Mouse (Mus musculus) common myeloid progenitor, adult 5-6 weeks (primary cell): Measurements from ENCODE around the gene Stxbp4. TPM values are rescaled to one million over a fixed set of nuclear protein-coding genes. Genes with fewer than 3 reads are reported as not detected.

ENCODE experiments used
- ATAC-seq: replicated peaks from 2 replicates; pipeline ENCODE4 v1.8.0; 2016; ENCODE audit warnings: low read depth, mild to moderate bottlenecking, moderate TSS enrichment, inconsistent platforms; ENCODE audit not compliant: poor library complexity, severe bottlenecking
- total RNA-seq: library from RNA; stranded (forward); fragments of 200-1000, 187-1606 nt; gene quantifications from 2 replicates; pipeline ENCODE4 v1.2.3, GENCODE M21; 2017

Stxbp4 gene
- total RNA-seq, result 9.0 and 9.1 TPM in 2 replicates

DNA sequence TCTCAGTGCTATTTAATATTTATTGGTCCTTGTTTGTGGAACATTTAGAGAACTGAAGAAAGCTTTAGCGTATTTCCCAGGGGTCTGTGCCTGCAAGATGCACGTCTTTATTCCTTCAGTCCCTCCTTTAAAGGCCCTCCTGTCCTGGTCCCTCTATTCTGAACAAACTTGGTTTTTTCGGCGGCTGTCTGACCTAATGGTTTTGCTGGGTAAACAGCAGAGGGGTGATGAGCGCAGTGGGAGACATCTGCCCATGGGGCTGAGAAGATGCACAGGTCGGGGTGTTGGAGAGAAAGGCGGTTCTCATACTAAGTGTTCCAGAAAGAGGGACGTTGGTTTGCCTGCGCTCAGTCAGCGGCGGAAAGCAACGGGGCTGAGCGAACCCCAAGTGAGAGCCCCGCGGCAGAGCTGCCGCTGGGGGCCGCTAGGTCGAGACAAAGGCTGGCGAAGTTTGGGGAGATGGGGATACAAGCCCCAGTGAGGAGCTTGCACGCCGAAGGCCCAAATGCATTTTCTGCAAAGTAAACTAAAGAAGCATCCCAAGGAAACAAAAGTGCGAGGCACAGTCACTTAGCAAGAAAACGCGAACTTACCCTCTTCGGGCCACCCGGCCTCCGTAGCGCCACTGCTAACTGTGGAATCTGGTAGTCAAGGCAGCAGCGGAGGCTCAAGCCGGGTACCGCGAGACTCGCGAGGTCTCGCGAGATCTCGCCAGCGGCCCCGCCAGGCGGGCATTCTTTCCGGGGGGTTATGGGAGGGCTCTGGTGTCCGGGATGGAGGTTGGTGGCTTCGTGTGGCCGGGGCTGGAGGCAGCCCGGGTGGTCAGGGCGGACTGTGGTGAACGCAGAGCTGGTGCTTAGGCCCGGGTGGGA, at the start of gene Stxbp4, which contains the start of gene Cox11:
Gene Stxbp4 (minus strand): TSS at position 645 of the 872 bp plus-strand sequence.
Gene Cox11 (plus strand): TSS at position 734 of the 872 bp plus-strand sequence.
- ATAC-seq, result peak; percentile 98

DNA sequence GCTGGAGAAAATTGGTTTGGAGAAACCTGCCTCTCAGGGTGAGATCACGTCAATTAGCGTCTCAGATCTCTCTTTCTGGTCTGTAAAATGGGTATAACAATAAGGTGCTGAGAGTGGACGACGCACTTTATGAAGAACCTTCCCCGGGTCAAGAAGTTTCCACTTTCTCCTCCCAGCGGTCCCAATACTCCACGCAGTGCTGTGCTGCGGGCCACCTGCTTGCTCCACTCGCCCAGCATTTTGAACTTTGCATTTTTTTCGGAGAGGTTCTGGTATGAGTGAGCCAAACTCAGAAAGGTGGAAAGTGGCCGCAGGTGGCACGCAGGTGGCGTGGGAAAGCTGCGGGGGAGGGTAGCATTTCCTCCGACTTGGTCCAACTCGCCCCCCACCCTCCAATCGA, 49.2 kb upstream of the Stxbp4 start:
- peak; percentile 34; the same call in 1 of the 2 replicates for ATAC-seq

DNA sequence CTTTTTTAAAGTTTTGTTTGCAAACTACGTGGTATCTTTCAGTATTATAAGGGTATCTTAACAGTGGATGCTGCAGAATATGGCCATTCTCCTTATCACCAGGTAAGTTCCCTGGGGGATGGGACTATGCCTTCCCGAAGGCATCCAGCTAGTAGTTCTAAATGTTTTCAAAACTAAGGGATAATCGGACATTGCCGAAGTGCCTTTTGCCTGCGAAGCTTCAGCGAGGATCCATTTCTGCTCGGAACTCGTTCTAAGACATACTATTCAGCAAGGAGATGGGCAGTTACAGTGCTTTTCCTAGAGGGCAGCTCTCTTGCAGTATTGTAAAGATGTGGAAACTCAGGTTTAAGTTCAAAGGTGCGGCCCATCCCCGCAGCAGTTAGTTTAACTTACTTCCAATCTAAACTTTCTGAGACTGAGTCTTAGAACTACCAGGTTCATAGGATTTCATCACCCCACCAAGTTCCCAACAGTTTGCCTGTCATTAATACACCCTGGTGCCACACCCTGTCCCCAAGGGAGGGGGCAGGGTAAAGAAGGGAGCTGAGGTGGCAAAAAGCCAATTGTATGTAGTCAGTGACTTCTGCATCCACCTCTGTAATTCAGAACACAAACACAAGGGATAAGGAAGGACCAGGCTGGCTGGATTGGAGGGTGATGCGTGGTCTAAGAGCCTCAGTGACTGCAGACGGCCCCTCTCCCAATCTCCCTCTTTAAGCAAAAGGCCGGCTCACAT, 48.6 kb upstream of the Stxbp4 start:
- peak; percentile 33 for ATAC-seq

DNA sequence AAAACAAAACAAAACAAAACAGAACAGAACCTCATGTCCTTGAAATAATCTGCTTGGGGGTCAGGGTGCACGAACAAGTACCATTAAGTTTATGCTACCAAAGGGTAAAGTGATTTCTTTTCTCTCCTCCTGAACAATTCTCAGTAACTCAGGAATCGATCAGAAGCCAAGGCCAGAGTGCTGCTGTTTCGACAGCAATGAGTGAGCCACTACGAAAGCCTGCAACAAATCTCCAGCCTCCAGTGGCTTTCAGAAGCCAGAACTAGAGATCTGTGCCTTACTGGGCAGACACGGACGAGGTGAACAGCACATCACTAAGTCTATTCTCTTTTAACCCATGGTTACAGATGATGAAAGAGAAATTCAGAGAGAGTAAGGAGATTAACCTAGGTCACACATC, 47.3 kb upstream of the Stxbp4 start:
- no peak for ATAC-seq

DNA sequence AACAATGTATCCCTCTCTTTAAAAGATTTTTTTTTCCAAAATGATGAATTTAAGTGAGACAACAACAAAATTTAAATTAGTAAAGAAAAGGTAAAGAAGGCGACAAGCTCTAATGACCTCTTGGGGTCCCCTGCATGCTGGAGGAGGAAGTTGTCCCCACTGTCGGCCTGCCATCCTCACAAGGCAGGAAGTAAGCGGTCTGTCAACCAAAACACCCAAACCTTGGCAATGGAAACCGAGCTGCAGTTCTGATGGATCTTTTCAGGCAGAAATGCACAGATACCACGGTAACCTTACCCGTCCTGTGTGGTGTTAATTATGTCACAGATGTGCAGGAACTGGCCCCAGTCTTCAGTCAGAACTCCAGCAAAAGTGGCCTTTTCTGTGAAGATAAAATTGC, 46.9 kb upstream of the Stxbp4 start:
- ATAC-seq, result peak; percentile 43

DNA sequence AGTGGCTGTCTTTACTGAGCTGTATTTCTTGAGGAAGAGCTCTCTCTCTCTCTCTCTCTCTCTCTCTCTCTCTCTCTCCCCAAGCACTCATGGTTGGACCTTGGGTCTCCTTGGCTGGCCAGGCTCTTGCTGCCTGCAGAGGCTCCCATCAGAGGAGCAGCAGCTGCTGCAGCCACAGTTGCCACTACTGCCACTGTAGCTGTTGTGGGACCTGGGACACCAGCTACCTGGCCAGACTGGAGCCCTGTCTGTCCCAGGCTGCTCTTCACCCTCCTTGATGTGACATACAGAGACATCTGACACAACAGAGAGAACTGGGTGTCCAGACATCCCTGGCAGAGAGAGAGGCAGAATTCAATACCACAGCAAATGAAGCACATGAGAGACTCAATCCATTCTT, 43.3 kb upstream of the Stxbp4 start:
- no peak for ATAC-seq

DNA sequence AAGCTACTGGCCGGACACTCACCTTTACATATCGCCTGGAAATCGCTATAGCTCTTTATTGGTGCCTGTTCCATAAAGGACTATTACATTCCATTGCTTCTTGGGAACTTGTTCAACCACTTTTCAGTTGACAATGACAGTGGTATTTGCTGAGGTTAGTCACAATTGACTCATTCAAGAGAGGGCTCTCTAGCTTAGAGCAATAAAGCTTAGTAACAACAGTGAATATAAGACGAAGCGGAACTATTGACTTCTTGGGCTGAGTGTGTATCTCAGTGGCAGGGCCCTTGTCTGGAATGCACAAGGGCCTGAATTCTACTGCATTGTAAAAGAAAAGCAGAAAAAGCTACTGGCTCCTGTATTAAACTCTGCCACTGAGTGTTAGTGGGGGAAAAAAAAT, 40.7 kb upstream of the Stxbp4 start:
- no peak for ATAC-seq

DNA sequence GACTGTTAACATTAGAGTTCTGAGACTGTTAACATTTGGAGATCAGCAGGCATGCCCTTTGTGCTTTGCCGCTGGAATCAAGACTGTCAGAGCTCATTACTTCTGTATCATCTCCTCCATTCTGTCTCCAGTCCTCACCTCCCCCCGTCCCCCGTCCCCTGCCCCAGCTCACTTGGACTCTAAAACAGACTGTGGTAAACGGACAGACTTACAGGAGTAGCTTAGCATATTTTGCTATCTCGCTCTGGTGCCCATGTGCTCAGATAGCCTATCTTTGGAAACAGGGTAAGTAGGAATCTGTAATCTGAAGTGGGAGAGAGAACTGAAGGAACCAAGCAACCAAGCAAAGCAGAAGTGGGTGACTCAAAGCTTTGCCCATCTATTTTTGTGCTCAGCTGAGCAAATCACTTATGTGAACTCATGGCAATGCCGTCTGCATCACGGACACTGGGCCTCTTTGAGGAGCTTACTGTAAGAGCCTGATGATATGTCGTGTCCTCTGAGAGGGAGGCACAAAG, 39.9 kb upstream of the Stxbp4 start:
- ATAC-seq, result no peak

DNA sequence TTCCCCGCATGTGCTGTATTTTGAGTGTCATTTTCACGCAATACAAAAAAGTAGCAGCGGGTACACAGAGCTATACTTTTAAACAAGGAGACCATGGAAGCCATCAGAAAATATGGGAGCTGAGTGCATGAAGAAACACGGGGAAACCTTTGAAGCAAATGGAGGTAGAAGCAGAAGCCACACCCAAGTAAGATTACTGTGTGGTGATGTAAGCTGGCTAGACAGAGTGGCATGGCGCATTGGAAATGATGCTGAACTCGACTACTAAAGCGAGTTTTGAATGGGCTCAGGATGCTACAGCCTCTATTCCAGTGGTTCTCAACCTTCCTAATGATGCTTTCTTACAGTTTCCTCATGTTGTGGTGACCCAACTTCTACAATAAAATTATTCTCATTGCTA, 39.1 kb upstream of the Stxbp4 start:
- ATAC-seq, result no peak

DNA sequence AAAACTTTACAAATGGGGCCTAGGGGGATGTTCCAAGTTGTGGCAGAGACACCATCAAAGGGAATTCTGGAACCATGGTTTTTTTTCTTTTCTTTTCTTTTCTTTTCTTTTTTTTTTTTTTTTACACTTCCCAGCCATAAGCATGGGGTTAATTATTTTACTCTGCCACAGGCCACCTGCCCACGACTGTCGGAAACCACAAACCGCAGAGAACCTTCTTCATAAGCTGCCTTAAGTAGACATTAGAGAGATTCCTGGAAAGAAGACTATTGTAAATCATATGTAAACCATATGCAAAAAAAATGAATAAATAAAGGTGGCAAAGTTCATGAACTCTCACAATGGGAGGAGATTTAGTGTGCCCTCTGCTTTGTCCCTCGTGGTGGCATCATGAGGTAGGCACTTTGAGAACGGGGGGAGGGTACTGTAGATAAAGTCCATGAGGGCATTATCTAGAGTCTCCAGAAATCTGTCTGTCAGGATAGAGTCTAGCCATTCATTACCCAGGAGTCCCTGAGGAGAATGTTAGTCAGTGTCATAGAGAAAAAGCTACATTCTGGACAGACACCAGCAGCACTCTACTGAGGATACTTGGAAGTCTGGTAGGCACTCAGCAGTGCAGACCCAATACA, 37.7 kb upstream of the Stxbp4 start:
- peak; percentile 89 for ATAC-seq

DNA sequence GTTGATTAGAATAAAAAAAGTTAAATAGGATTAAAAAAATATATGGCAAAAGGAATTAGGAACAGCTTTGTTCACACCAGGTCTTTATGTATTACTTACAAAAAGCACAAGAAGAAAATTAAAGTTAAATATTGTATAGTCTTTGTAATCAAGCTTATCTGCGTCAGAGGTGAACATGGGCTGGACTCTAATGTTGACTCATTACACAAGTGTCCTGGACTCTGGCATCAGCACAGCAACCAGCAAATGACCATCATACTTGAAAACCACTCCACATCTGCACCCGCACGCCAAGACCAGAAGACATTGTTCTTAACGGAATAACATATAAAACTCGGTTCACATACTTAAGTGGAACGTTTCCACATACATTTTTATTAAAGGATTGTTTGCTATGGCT, 29.4 kb upstream of the Stxbp4 start:
- ATAC-seq, result no peak

DNA sequence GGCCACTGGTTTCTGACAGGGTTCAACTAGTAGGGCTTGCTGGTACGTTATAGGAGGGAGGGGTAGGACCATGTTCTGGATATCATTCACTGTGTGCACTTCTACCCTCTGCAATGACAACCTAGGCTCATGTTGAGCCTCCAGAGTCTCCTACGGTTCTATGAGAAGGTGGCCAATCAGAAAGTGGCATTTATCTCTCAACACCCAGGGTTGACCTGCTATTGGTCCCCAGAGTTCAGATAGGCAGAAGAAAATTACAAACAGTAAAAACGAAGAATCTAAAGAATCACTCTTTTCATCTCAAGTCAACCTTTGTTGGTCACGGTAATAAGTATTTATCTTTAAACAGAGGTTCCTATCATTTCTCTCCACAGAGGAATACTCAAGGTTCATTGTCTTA, 29.0 kb upstream of the Stxbp4 start:
- no peak for ATAC-seq

DNA sequence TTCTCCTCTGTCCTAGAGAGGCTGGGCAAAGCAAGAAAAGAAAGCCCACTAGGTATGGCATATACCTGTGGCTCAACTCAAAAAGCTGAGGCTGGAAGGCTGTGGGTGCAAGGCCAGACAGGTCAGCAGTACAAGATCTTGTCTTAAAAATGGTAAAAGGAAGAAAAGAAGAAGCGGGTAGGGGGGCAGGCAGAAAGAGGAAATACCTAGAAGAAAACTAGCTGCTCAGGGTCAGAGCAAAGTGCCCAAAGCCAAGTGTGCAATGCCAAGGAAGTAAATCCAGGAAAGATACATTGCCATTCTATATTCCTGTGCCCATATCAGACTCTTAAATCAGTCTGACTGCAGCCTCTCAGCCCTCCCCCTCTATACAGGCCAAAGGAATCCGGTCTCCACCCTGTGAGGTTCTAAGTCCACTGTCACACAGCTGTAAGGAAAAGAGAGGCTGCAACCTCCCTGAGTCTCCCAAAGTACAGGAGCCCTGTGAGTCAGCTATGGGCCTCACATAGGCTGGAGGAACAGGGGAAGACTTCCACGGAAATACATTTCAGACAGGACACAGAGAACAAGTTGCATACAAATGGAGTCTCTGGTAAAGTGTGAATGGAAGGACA, 28.4 kb upstream of the Stxbp4 start:
- no peak for ATAC-seq

DNA sequence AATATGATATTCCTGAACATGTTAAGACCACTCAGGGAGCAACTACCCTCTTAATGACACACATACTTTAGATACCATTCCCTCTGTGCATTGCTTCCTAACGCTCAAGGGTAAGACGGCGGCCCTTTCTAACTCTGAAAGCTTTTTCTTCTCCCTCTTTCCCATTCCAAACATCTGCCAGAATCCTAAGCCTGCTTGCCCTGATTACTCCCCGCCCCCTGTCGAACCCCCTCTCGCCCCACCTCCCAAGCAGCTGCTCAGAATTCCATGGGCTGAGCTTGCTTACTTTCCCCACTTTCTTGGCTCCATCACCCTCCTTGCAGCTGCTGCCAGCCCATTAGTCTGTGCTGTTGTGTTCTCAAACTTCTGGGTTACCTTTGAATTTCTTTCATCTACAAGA, 27.3 kb upstream of the Stxbp4 start:
- no peak for ATAC-seq

DNA sequence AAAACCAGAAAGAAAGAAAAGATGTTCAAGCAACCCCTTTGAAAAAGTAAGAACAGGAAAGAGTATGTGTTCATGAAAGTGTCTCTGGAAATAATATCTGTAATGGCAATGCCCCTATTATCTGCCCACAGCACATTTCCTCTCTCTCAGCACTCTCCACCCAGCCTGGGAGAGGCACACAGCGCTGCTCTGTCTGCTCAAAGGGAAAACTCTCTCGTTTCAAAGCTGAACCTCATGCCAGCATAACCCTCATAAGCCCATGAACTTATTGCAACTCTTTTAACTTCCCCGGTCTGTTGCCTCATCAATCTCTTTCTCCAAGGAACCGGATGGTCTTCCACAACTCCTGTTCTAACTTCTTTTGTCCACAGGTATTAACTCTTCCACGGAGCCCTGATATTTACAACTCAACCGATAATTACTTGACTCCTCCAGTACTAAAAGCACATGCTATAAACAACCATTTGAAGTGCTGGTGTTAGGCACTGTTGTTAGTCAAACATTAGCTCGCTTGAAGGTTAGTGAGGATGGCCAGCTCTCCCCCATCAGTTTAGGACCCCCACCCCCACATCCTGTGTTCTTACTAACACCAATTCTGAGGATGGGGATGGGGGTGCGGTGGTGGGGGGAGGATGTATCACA, 26.6 kb upstream of the Stxbp4 start:
- peak; percentile 97 for ATAC-seq

DNA sequence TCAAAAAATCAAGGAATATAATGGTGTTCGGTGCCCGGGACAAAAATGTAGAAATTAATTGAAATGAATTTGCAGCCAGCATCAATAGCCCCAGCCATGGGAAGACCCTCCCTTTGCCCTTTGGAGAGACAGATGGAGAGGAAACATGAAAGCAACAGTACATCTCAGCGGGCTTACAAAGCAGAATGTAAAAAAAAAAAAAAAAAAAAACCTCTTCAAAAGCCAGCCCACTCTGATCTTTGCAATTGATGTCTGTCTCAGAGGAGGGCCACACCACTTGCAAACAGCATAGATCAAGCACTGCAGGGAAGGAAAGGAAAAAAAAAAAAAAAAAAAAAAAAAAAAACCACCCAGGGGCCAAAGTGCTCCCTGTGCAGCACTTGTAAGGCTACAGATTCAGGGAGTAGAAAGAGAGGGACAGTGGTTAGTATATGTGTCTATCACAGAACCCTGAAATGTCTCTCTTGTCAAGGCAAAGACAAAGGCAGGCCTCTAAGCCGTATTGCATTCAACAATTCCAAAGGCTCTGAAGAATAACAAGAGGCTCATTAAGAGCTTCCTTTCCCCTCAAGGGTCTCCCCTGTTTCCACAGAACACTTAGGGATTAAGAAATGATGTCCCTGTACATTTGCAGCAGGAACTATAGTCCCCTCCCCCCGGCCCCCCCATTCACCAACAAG, 25.9 kb upstream of the Stxbp4 start:
- 0 out of 2 replicates have a peak, but pooled peaks have one; percentile 10 for ATAC-seq

DNA sequence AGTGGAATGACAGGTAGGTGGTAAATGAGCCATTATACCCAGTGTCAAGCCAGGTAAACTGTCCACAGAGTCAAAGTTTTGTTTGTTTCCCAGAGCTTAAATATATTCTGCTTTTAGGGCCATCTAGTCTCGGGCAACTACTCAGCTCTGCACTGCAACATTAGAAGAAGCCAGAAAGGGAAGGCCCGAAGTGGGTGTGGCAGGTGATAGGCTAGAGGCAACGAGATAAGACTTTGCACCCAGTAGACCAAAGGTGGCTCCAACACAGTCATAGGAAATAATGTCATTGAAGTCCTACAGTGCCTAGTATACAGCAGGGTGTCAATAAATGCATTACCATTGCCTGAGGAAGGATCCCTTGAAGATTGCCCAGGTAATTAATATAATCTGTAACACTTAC, 25.2 kb upstream of the Stxbp4 start:
- ATAC-seq, result no peak

DNA sequence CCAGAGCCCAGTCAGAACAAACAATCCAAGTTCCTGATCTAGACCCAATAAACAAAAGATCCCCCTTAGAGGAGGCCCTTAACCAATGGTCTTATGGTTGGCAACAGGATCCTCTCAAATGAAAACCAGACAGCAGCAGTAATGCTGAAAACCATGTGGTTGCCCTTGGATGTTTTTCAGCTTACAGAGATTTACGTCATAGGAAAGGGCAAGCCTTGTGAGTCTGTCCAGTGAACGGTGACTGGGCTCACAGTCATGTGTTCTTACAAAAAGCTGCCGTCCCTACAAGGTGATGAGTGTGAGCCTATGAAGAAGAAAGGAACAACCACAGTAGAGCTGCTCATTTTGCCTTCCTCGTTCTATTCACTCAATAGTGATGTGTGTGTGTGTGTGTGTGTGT, 22.8 kb upstream of the Stxbp4 start:
- ATAC-seq, result no peak

DNA sequence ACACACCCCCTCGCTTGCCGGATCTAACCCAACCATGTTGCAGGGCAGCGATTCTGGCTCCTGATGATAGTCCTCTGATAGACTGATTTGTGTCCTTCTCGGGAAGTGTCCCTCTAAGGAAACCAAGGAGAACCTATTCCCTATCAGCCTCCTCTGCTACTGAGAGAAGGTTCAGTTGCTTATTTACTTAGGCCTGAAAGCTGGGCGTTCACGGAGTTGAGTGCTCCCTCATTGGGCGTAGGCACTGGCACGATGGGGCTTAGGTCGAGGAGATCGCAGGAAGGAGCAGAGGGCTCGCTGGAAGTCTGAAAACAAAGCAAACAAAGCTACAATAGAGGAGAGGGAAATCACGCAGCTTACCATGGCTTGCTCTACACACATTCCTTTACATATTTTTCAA, 19.6 kb upstream of the Stxbp4 start:
- no peak for ATAC-seq
